Mouse (Mus musculus): ENCODE results near the gene Nrl.

- TF ChIP-seq CTCF (IDR thresholded peaks at IDR 0.05; ENCODE audit: borderline replicate concordance, extremely low read depth, insufficient read depth, insufficient read length) (peak; percentile 99), POLR2A (IDR thresholded peaks at IDR 0.05; ENCODE audit: borderline replicate concordance, extremely low read depth, insufficient read depth, insufficient read length, poor library complexity, severe bottlenecking) (no peak)
Observed at GRCm38 (mm10) chr14:55497449-55497821, 27.3 kb downstream of the Nrl start.

Measured in brain, embryonic 14.5 days (tissue).